Mouse (Mus musculus) liver, embryonic 11.5 days (tissue): ENCODE measurements around the gene Mtfr2. TPM values are rescaled to one million over a fixed set of nuclear protein-coding genes. Genes with fewer than 3 reads are reported as not detected.

Source experiments
- ATAC-seq: fragments of 200-750 bp; cut with Nextera tagmentation; replicated peaks from 2 replicates; pipeline ENCODE4 v1.8.0; 2017; ENCODE audit warnings: moderate number of reproducible peaks, mild to moderate bottlenecking, moderate TSS enrichment, moderate library complexity; ENCODE audit not compliant: low FRiP score
- DNase-seq: peaks from one replicate; pipeline ENCODE4 v3.0.0-alpha.2; 2017; ENCODE audit warnings: low spot score
- H3K27ac ChIP-seq: fragments of 300-500 bp; sonication (generic); 2 replicates; pipeline ENCODE4 v1.5.1; 2014; ENCODE audit warnings: mild to moderate bottlenecking, low read depth, low read length, control low read depth
- H3K27me3 ChIP-seq: fragments of 300-500 bp; sonication (generic); replicated peaks from 2 replicates; pipeline ENCODE4 v1.6.1; 2014; ENCODE audit warnings: low read length, mixed read lengths; ENCODE audit not compliant: control insufficient read depth, insufficient read depth
- H3K36me3 ChIP-seq: fragments of 300-500 bp; sonication (generic); 2 replicates; pipeline ENCODE4 v1.6.1; 2014; ENCODE audit warnings: mild to moderate bottlenecking, low read length, moderate library complexity, mixed read lengths; ENCODE audit not compliant: control insufficient read depth, insufficient read depth
- H3K4me1 ChIP-seq: fragments of 300-500 bp; sonication (generic); replicated peaks from 2 replicates; pipeline ENCODE4 v1.6.1; 2014; ENCODE audit warnings: low read length, mixed read lengths; ENCODE audit not compliant: control insufficient read depth, insufficient read depth
- H3K4me2 ChIP-seq: fragments of 300-500 bp; sonication (generic); 2 replicates; pipeline ENCODE4 v1.6.1; 2014; ENCODE audit warnings: mild to moderate bottlenecking, control low read depth, moderate library complexity
- H3K4me3 ChIP-seq: fragments of 300-500 bp; sonication (generic); 2 replicates; pipeline ENCODE4 v1.5.1; 2014; ENCODE audit warnings: low read depth, low read length, control low read depth
- H3K9ac ChIP-seq: fragments of 300-500 bp; sonication (generic); 2 replicates; pipeline ENCODE4 v1.6.1; 2014; ENCODE audit warnings: low read depth, low read length, control low read depth
- H3K9me3 ChIP-seq: fragments of 300-500 bp; sonication (generic); 2 replicates; pipeline ENCODE4 v1.6.1; 2016; ENCODE audit warnings: low read length, inconsistent platforms, mixed read lengths; ENCODE audit not compliant: control insufficient read depth
- WGBS: fragments of 180-500 bp; shearing (Covaris S2); extraction: QIAGEN DNeasy Blood & Tissue Kit; methylation state at CpG from one replicate; pipeline ENCODE4 v1.1.7; 2014; 5-methylcytosine and 5-hydroxymethylcytosine counted together
- polyA plus RNA-seq: library from polyadenylated mRNA; unstranded; fragments of >200 nt; fragmentation: Nextera tagmentation; extraction: Ambion mirVana; gene quantifications from 2 replicates; pipeline ENCODE4 v1.2.1, GENCODE M21; 2014

The Mtfr2 gene
- polyA plus RNA-seq, 1 experiment from 2014 or later, result 4.1 TPM

DNA sequence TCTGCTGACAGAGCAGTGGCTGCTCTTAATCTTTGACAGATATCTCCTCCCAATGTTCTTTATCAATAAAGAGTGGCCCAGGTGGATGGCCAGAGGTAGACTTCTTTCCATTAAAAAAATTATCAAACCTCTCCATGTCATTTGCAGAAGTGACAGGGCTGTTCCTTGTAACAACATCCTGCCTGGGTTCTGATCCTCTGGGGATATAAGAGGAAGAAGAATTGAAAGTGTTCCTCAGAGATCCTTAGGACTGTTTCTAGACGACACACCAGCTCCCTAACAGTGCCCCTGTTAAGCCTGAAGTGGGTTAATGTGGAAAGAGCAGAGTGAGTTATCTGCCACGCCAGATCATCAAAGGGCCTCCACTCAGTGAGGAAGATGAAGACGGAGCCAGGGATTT lies 43.0 kb downstream of the Mtfr2 start:
- H3K9ac ChIP-seq, result no peak overlapping the region
- 58% methylated on average over 3 of the region's 3 CpGs for WGBS
- no peak for ATAC-seq
- H3K36me3 ChIP-seq, result no peaks in the 10 kb centered on the region
- no peak for DNase-seq
- no peak overlapping the region for H3K27ac ChIP-seq
- H3K4me1 ChIP-seq, result no peaks in the 10 kb centered on the region
- H3K4me3 ChIP-seq, result no peak overlapping the region
- no peaks in the 10 kb centered on the region for H3K9me3 ChIP-seq
- H3K27me3 ChIP-seq, result no peaks in the 10 kb centered on the region
- no peak overlapping the region for H3K4me2 ChIP-seq

DNA sequence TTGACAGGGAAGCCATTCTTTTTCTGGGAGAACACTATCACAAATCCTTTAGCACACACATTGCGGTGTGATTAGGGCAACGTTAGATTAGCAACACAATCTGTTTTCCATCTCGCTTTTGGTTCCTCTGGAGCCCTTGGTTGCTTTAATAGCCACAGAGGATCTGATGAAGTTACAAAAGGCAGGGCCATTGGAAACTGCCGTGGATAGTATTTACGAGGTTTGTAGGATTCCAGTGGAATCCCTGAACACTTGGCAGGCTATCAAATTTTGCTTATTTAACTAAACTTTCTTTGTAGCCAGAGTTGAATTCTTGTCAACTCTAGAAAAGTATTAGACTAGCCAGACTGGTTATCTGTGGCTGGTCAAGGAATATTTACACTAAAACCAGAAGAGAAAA lies 47.2 kb downstream of the Mtfr2 start:
- no peak for ATAC-seq
- no peak for DNase-seq
- 65% methylated on average over 5 of the region's 5 CpGs for WGBS

GRCm38 (mm10) chr10:20395778-20396177 lies 48.2 kb downstream of the Mtfr2 start:
- H3K9ac ChIP-seq, result no peak overlapping the region
- H3K27ac ChIP-seq, result no peak overlapping the region
- no peak overlapping the region for H3K4me2 ChIP-seq
- no peak overlapping the region for H3K4me3 ChIP-seq
- no peak for DNase-seq
- H3K4me1 ChIP-seq, result no peaks in the 10 kb centered on the region
- no peaks in the 10 kb centered on the region for H3K9me3 ChIP-seq
- H3K27me3 ChIP-seq, result no peaks in the 10 kb centered on the region; the same call in 1 of the 2 replicates
- WGBS, result 89% methylated on average over 3 of the region's 3 CpGs
- no peak for ATAC-seq
- H3K36me3 ChIP-seq, result no peaks in the 10 kb centered on the region

More for the DNA sequence above, 47.2 kb downstream of the Mtfr2 start:
- Histone ChIP-seq H3K4me1 (no peaks in the 10 kb centered on the region), H3K9ac (no peak overlapping the region), H3K9me3 (no peaks in the 10 kb centered on the region), H3K36me3 (no peaks in the 10 kb centered on the region), H3K4me3 (no peak overlapping the region), H3K27ac (no peak overlapping the region), H3K27me3 (no peaks in the 10 kb centered on the region), H3K4me2 (no peak overlapping the region)

DNA sequence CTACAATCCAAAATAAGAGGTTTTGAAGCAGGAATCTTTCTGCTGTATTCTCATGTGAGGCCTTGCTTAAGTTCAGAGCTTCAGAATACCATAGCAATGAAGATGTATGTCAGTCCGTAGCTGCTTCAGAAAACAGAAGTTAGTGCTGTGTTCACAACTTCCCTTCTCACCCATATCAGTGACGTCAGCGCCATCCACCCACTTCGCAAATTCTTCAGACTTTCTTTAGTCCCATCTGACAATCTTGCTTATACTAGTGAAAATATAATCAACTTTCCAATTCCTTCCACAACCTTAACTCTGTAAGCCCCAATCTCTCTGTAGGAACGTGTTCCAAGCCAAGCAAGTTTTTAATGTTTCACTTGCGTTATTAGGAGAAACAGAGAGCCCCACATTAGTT lies 50.7 kb downstream of the Mtfr2 start:
- no peaks in the 10 kb centered on the region for H3K36me3 ChIP-seq
- no peaks in the 10 kb centered on the region for H3K9me3 ChIP-seq
- ATAC-seq, result no peak
- no peak overlapping the region; the same call in 1 of the 2 replicates for H3K4me2 ChIP-seq
- no peak overlapping the region for H3K9ac ChIP-seq
- H3K27me3 ChIP-seq, result no peaks in the 10 kb centered on the region; the same call in 1 of the 2 replicates
- 49% methylated on average over 6 of the region's 6 CpGs for WGBS
- no peak overlapping the region for H3K27ac ChIP-seq
- DNase-seq, result no peak
- no peaks in the 10 kb centered on the region for H3K4me1 ChIP-seq
- no peak overlapping the region for H3K4me3 ChIP-seq

DNA sequence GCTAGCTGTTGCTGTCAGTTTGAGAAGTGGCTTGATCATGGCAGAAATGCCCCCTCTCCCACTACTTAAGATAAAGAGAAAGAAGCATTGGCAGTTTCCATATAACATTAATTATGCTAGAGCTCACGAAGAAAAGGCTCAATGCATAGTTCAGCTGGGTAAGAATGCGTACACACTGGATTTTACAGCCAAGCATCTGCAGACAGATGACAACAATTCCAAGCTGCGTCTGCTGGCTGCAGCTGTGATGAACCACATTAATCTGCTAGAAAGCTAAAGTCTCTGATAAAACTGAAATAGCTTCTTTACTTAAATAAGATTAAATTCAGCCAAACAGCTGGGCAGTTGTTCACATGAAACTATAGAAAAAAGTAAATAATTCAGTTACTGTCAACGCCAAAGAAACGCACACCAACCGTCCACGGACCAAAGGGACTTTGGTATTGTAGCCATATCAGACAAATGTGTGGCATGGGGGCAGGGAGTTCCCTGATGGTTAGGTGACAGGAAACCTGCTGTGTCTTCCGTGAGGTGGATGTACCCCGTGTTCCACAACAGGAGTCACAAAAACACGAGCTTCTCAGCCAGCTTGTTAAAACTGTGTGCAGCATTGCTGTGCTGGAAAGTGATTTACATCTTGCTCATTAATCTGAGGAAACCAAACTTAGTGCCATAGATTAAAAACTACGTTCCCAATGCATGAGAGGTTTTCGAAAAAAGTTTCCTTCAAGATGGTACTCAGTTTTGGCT lies 51.2 kb downstream of the Mtfr2 start:
- DNase-seq (no peak), ATAC-seq (no peak)
- Histone ChIP-seq H3K36me3 (no peaks in the 10 kb centered on the region), H3K4me1 (no peaks in the 10 kb centered on the region), H3K9ac (no peak overlapping the region), H3K9me3 (no peaks in the 10 kb centered on the region), H3K27ac (no peak overlapping the region), H3K27me3 (no peaks in the 10 kb centered on the region; the same call in 1 of the 2 replicates), H3K4me3 (no peak overlapping the region), H3K4me2 (no peak overlapping the region)
- WGBS, result 66% methylated on average over 12 of the region's 12 CpGs

- no peak overlapping the region for H3K27ac ChIP-seq
These were observed 52.8 kb downstream of the Mtfr2 start for GRCm38 (mm10) chr10:20400406-20400805.

DNA sequence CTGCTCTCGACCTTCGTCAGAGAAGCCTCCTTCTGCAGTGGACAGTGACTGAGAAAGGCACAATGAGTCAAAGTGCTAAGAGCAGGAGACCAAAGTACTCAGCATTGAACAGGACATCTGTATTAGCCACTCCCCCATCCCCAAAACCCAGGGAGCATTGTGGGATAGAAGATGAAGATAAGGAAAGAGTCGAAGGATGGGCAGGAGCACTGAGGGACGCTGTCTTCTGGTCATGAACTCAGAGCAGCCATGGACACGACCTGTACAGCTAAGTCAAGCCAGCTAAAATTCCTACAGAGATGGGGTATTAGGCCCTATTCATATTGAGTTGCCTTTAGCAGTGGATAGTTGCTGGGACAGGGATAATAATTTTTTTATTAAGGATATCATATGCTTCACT lies 55.4 kb downstream of the Mtfr2 start:
- DNase-seq (no peak), ATAC-seq (no peak)
- Histone ChIP-seq H3K4me3 (no peak overlapping the region), H3K36me3 (no peaks in the 10 kb centered on the region), H3K9ac (no peak overlapping the region), H3K27ac (no peak overlapping the region), H3K4me1 (no peaks in the 10 kb centered on the region), H3K4me2 (no peak overlapping the region), H3K27me3 (no peaks in the 10 kb centered on the region; the same call in 1 of the 2 replicates), H3K9me3 (no peaks in the 10 kb centered on the region)
- 76% methylated on average over 5 of the region's 5 CpGs for WGBS

More at GRCm38 (mm10) chr10:20400406-20400805, 52.8 kb downstream of the Mtfr2 start:
- H3K9me3 ChIP-seq, result no peaks in the 10 kb centered on the region
- 61% methylated on average over 15 of the region's 15 CpGs for WGBS
- no peak for DNase-seq
- H3K36me3 ChIP-seq, result no peaks in the 10 kb centered on the region
- no peak overlapping the region for H3K4me3 ChIP-seq
- peak overlapping the region; percentile 22 for H3K4me2 ChIP-seq
- H3K4me1 ChIP-seq, result no peaks in the 10 kb centered on the region
- ATAC-seq, result no peak
- no peak overlapping the region for H3K9ac ChIP-seq
- no peaks in the 10 kb centered on the region; the same call in 1 of the 2 replicates for H3K27me3 ChIP-seq

DNA sequence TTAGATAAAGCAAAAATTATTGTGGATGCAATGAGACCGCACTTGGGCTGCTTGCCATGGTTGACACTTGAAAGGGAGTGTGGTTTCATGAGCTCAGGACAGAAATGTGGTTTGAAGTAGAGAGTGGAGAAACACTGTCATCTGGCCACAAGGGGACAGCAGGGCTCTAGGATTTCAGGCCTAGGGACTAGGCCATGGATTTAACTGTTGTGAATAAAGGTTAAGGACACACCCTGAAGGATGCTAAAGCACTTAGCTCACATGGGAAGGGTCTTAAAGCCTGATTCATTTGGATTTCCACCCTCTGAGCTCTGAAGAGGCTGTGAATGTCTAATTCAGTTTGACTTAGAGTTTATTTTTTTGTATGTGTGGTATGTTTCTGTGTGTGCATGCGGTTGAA lies 57.9 kb downstream of the Mtfr2 start:
- H3K4me3 ChIP-seq, result no peak overlapping the region
- H3K27me3 ChIP-seq, result no peaks in the 10 kb centered on the region

GRCm38 (mm10) chr10:20408336-20408735 lies 60.8 kb downstream of the Mtfr2 start:
- ATAC-seq (no peak), DNase-seq (no peak)
- Histone ChIP-seq H3K4me1 (no peaks in the 10 kb centered on the region), H3K9me3 (no peaks in the 10 kb centered on the region), H3K9ac (no peak overlapping the region), H3K27me3 (no peaks in the 10 kb centered on the region), H3K36me3 (no peaks in the 10 kb centered on the region), H3K4me2 (no peak overlapping the region), H3K4me3 (no peak overlapping the region), H3K27ac (no peak overlapping the region)
- WGBS, result 78% methylated on average over 3 of the region's 3 CpGs

More for the DNA sequence above, 57.9 kb downstream of the Mtfr2 start:
- WGBS, result 90% methylated on average over 2 of the region's 2 CpGs
- ATAC-seq (no peak), DNase-seq (no peak)
- H3K36me3 ChIP-seq, result no peaks in the 10 kb centered on the region
- H3K27ac ChIP-seq, result no peak overlapping the region
- no peak overlapping the region for H3K4me2 ChIP-seq
- H3K4me1 ChIP-seq, result no peaks in the 10 kb centered on the region
- H3K9me3 ChIP-seq, result no peaks in the 10 kb centered on the region
- H3K9ac ChIP-seq, result no peak overlapping the region
